Mouse (Mus musculus) MEL (cell line): Measurements from ENCODE around the gene Chrdl2. TPM values are rescaled to one million over a fixed set of nuclear protein-coding genes. Genes with fewer than 3 reads are reported as not detected.
A peak's percentile ranks its signal among the peaks of the same experiment; 100 is the strongest.

Experiments
- DNase-seq: peaks from one replicate; pipeline ENCODE4 v3.0.0; 2011; ENCODE audit warnings: low read depth, low spot score
- H3K27ac ChIP-seq: 2 replicates; pipeline ENCODE4 v1.5.1; 2012; ENCODE audit warnings: low read depth, mild to moderate bottlenecking, control low read depth, low read length, moderate library complexity; ENCODE audit not compliant: control insufficient read depth
- H3K27me3 ChIP-seq, 2 experiments: fragments of 150-350 bp in 1 of 2; sonication (generic) in 1 of 2; 2 replicates each; pipeline ENCODE4 v1.6.1; 2012; ENCODE audit warnings: low read length in 2 of 2, mild to moderate bottlenecking in 2 of 2, improper control_type of control experiment in 1 of 2, moderate library complexity in 1 of 2; ENCODE audit not compliant: insufficient read depth in 2 of 2, control insufficient read depth in 1 of 2
- H3K36me3 ChIP-seq, 2 experiments: 2 replicates each; pipeline ENCODE4 v1.6.1; 2012 to 2014; ENCODE audit warnings: low read length in 2 of 2, improper control_type of control experiment in 1 of 2, inconsistent platforms in 1 of 2, mild to moderate bottlenecking in 1 of 2; ENCODE audit not compliant: insufficient read depth in 2 of 2, control insufficient read depth in 1 of 2
- H3K4me1 ChIP-seq, 2 experiments: fragments of 150-350 bp in 1 of 2; sonication (generic) in 1 of 2; 2 replicates each; pipeline ENCODE4 v1.6.1; 2012; ENCODE audit warnings: low read length in 2 of 2, improper control_type of control experiment in 1 of 2, mild to moderate bottlenecking in 1 of 2; ENCODE audit not compliant: insufficient read depth in 2 of 2, control insufficient read depth in 1 of 2
- H3K4me3 ChIP-seq, 2 experiments: fragments of 150-350 bp in 1 of 2; sonication (generic) in 1 of 2; 2 replicates each; pipeline ENCODE4 v1.5.1; 2012; ENCODE audit warnings: low read depth in 2 of 2, low read length in 2 of 2, mild to moderate bottlenecking in 2 of 2, moderate library complexity in 2 of 2, control low read depth in 1 of 2, improper control_type of control experiment in 1 of 2; ENCODE audit not compliant: control insufficient read depth in 1 of 2, insufficient read depth in 1 of 2
- H3K79me2 ChIP-seq: 2 replicates; pipeline ENCODE4 v1.6.1; 2012; ENCODE audit warnings: mild to moderate bottlenecking, low read length, moderate library complexity; ENCODE audit not compliant: control insufficient read depth, poor library complexity, insufficient read depth
- H3K9ac ChIP-seq: 2 replicates; pipeline ENCODE4 v1.6.1; 2012; ENCODE audit warnings: low read depth, mild to moderate bottlenecking, control low read depth, low read length, moderate library complexity; ENCODE audit not compliant: control insufficient read depth, poor library complexity, severe bottlenecking
- H3K9me3 ChIP-seq: fragments of 150-350 bp; sonication (generic); replicated peaks from 2 replicates; pipeline ENCODE4 v1.6.1; 2012; ENCODE audit warnings: mild to moderate bottlenecking, low read length, improper control_type of control experiment, moderate library complexity; ENCODE audit not compliant: insufficient read depth
- CHD1 ChIP-seq: IDR thresholded peaks from 2 replicates; pipeline ENCODE4 v1.6.1; 2012; ENCODE audit warnings: low read depth, mild to moderate bottlenecking, inconsistent platforms, low read length, improper control_type of control experiment
- CTCF ChIP-seq, 3 experiments: IDR thresholded peaks in 2 of 3; conservative IDR thresholded peaks in 1 of 3; 2 replicates each; pipeline ENCODE4 v1.5.1; 2011 to 2012; ENCODE audit warnings: low read length in 3 of 3, low read depth in 2 of 3, mild to moderate bottlenecking in 2 of 3, improper control_type of control experiment in 1 of 3, inconsistent platforms in 1 of 3, mixed read lengths in 1 of 3, moderate library complexity in 1 of 3; ENCODE audit not compliant: control insufficient read depth in 1 of 3, insufficient read depth in 1 of 3, poor library complexity in 1 of 3, severe bottlenecking in 1 of 3
- E2F4 ChIP-seq: IDR thresholded peaks from 2 replicates; pipeline ENCODE4 v1.6.1; 2011; ENCODE audit warnings: low read depth, low read length, improper control_type of control experiment, borderline replicate concordance
- ETS1 ChIP-seq: IDR thresholded peaks from 2 replicates; pipeline ENCODE4 v1.6.1; 2012; ENCODE audit warnings: low read depth, mild to moderate bottlenecking, inconsistent platforms, low read length, improper control_type of control experiment, moderate library complexity
- GABPA ChIP-seq: IDR thresholded peaks from 2 replicates; pipeline ENCODE4 v1.6.1; 2012; ENCODE audit warnings: low read depth, mild to moderate bottlenecking, inconsistent platforms, low read length, improper control_type of control experiment, moderate library complexity
- GATA1 ChIP-seq: IDR thresholded peaks from 2 replicates; pipeline ENCODE4 v1.6.1; 2011; ENCODE audit warnings: low read depth, low read length, improper control_type of control experiment
- HCFC1 ChIP-seq: IDR thresholded peaks from 2 replicates; pipeline ENCODE4 v1.6.1; 2012; ENCODE audit warnings: low read depth, mild to moderate bottlenecking, inconsistent platforms, low read length, improper control_type of control experiment, moderate library complexity
- KAT2A ChIP-seq: conservative IDR thresholded peaks from 2 replicates; pipeline ENCODE4 v1.6.1; 2012; ENCODE audit warnings: low read depth, low read length, improper control_type of control experiment, inconsistent platforms
- MAFK ChIP-seq: IDR thresholded peaks from 2 replicates; pipeline ENCODE4 v1.6.1; 2011; ENCODE audit warnings: low read depth, mild to moderate bottlenecking, low read length, improper control_type of control experiment, borderline replicate concordance
- MAX ChIP-seq: IDR thresholded peaks from 2 replicates; pipeline ENCODE4 v1.6.1; 2011; ENCODE audit warnings: low read length, improper control_type of control experiment
- MEF2A ChIP-seq: IDR thresholded peaks from 2 replicates; pipeline ENCODE4 v1.6.1; 2014; ENCODE audit warnings: low read depth, mild to moderate bottlenecking, inconsistent platforms, low read length, improper control_type of control experiment; ENCODE audit not compliant: poor library complexity, insufficient replicate concordance, severe bottlenecking; ENCODE audit errors: extremely low read depth
- MYB ChIP-seq: IDR thresholded peaks from 2 replicates; pipeline ENCODE4 v1.6.1; 2011; ENCODE audit warnings: mild to moderate bottlenecking, low read depth, low read length, improper control_type of control experiment
- NRF1 ChIP-seq: IDR thresholded peaks from 2 replicates; pipeline ENCODE4 v1.6.1; 2014; ENCODE audit warnings: low read depth, mild to moderate bottlenecking, inconsistent platforms, low read length, improper control_type of control experiment, moderate library complexity; ENCODE audit not compliant: poor library complexity, insufficient read depth, severe bottlenecking
- POLR2A ChIP-seq, 2 experiments: IDR thresholded peaks; 2 replicates each; pipeline ENCODE4 v1.6.1; 2011 to 2012; ENCODE audit warnings: low read length in 2 of 2, mild to moderate bottlenecking in 2 of 2, control low read depth in 1 of 2, improper control_type of control experiment in 1 of 2, low read depth in 1 of 2, moderate library complexity in 1 of 2; ENCODE audit not compliant: control insufficient read depth in 1 of 2, insufficient read depth in 1 of 2, poor library complexity in 1 of 2
- POLR2AphosphoS2 ChIP-seq: IDR thresholded peaks from 2 replicates; pipeline ENCODE4 v1.6.1; 2011; ENCODE audit warnings: low read length, improper control_type of control experiment
- SIN3A ChIP-seq: IDR thresholded peaks from 2 replicates; pipeline ENCODE4 v1.6.1; 2012; ENCODE audit warnings: low read length, improper control_type of control experiment, inconsistent platforms
- TAL1 ChIP-seq: IDR thresholded peaks from 2 replicates; pipeline ENCODE4 v1.6.1; 2012; ENCODE audit warnings: mild to moderate bottlenecking, inconsistent platforms, low read length, moderate library complexity, mixed read lengths
- TBP ChIP-seq: IDR thresholded peaks from 2 replicates; pipeline ENCODE4 v1.8.0; 2011; ENCODE audit warnings: low read depth, low read length, improper control_type of control experiment
- TCF12 ChIP-seq: IDR thresholded peaks from 2 replicates; pipeline ENCODE4 v1.6.1; 2014; ENCODE audit warnings: low read depth, mild to moderate bottlenecking, inconsistent platforms, low read length, improper control_type of control experiment, moderate library complexity
- ZC3H11A ChIP-seq: IDR thresholded peaks from 2 replicates; pipeline ENCODE4 v1.6.1; 2012; ENCODE audit warnings: low read depth, mild to moderate bottlenecking, inconsistent platforms, low read length, improper control_type of control experiment
- ZKSCAN1 ChIP-seq: IDR thresholded peaks from 2 replicates; pipeline ENCODE4 v1.6.1; 2012; ENCODE audit warnings: low read depth, mild to moderate bottlenecking, inconsistent platforms, low read length, improper control_type of control experiment, moderate library complexity
- ZNF384 ChIP-seq: IDR thresholded peaks from 2 replicates; pipeline ENCODE4 v1.6.1; 2012; ENCODE audit warnings: low read depth, mild to moderate bottlenecking, inconsistent platforms, low read length, improper control_type of control experiment
- polyA plus RNA-seq, 2 experiments: library from polyadenylated mRNA; stranded (reverse) in 1 of 2; unstranded in 1 of 2; fragments of >175 nt in 1 of 2; fragments of >200 nt in 1 of 2; gene quantifications; 2 replicates each; pipeline versions ENCODE4 v1.2.1 to v1.2.4; 2012; ENCODE audit warnings: low replicate concordance in 2 of 2, low read depth in 1 of 2; ENCODE audit not compliant: insufficient read length in 2 of 2, insufficient read depth in 1 of 2, missing spikeins in 1 of 2
- total RNA-seq: library from RNA; depleted of rRNA; stranded (reverse); fragments of 300-350 nt; gene quantifications from 2 replicates; pipeline ENCODE4 v1.2.3, GENCODE M21; 2012

The Chrdl2 gene
- total and polyA plus RNA-seq, 3 experiments: 0.08 TPM; not detected in 2

DNA sequence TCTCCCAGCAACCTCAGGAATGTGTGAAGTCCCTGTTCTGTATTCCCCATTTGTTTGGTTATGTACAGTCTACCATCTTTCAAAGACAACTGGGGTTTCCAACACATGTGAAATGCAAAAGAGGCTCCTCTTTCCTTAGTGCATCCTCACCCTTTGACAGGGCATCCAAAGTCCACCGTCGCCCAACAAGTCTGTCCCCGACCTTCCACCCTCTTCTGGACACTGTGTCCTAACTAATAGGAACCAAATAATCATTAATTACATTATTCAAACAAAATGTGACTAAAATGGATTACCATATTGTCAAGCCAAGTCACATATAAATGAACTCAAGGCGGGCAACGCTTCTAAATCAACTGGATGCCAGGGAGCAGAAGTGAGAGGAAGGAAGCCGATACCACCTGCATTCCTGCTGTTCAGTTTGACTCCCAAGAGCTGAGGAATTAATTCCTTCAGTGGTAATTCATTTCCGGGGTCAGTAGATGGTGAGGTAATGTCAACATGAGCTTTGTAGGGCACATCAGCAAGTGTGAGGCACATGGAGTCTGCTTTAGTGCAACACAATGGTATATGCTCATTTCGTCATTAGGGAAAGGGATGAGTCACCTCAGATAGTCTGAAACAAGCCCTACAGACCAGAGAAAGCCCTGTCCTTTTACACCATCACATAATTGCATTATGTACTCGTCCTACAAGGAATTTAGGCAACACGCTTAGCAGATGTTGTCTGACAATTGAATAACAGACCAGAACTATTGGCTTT lies 31.6 kb upstream of the Chrdl2 start:
- H3K36me3 ChIP-seq: peaks cover 0 to 6% of the 10 kb centered on the region in 2 experiments; a peak in 2 of 4 replicates
- TF ChIP-seq CTCF (IDR thresholded peaks at IDR 0.05 in 2 of 3, conservative IDR thresholded peaks at IDR 0.05 in 1 of 3; ENCODE audit: control insufficient read depth in 1 of 3, insufficient read depth in 1 of 3, low read depth in 2 of 3, low read length in 3 of 3, poor library complexity in 1 of 3, severe bottlenecking in 1 of 3) (no peak), TAL1 (no peak), ZKSCAN1 (no peak), TBP (no peak), CHD1 (no peak), ZC3H11A (no peak), MAFK (no peak)
- DNase-seq: no peak
- H3K4me1 ChIP-seq: peaks cover 0 to 4% of the 10 kb centered on the region in 2 experiments
- H3K9me3 ChIP-seq: no peaks in the 10 kb centered on the region
- H3K27ac ChIP-seq: no peak overlapping the region
- peaks cover 20% of the 10 kb centered on the region for H3K79me2 ChIP-seq
- no peak overlapping the region for H3K4me3 ChIP-seq
- H3K27me3 ChIP-seq: no peaks in the 10 kb centered on the region
- H3K9ac ChIP-seq: no peak overlapping the region

DNA sequence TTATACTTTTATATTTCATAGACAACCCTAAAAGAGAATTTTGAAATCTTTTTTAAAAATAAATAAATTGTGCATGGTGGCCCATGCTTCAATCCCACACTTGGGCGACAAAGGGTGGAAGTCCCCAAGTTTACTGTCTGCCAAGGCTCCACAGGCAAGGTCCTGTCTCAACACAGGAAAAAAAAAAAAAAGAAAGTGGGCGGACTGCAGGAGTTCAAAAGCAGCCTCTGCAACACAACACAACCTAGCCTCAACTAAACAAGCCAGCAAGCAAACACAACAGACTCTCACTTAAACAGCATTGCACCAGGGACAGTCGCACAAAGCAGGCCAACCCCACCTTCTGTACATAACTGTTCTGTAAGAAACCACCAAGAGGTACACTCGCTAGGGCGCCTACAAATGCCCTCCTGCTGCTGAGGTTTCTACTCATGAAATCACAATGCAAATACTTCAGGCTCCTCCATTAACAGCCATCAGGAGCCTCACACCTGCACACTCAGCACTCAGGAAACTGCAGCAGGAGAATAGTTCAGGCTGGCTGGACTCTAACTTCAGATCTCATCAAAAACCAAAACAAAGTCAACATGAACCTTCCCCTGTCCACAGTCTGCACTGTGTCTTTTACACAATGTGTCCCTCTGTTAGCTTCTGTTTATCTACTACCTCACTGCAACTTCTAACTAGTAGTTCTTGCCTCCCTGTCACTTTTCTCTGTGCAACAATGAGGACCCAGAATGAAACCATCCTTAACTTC lies 30.0 kb upstream of the Chrdl2 start:
- Histone ChIP-seq H3K4me3 (no peak overlapping the region), H3K4me1 (peaks cover 0 to 4% of the 10 kb centered on the region in 2 experiments), H3K9ac (no peak overlapping the region), H3K36me3 (peaks cover 0 to 6% of the 10 kb centered on the region in 2 experiments; a peak in 2 of 4 replicates), H3K27ac (no peak overlapping the region), H3K79me2 (peaks cover 26% of the 10 kb centered on the region), H3K27me3 (no peaks in the 10 kb centered on the region)
- no peak for DNase-seq
- TF ChIP-seq ZNF384 (peak; percentile 60), KAT2A (no peak)
- TF ChIP-seq, all 39 proteins: peak for 1
- no peaks in the 10 kb centered on the region for H3K9me3 ChIP-seq

DNA sequence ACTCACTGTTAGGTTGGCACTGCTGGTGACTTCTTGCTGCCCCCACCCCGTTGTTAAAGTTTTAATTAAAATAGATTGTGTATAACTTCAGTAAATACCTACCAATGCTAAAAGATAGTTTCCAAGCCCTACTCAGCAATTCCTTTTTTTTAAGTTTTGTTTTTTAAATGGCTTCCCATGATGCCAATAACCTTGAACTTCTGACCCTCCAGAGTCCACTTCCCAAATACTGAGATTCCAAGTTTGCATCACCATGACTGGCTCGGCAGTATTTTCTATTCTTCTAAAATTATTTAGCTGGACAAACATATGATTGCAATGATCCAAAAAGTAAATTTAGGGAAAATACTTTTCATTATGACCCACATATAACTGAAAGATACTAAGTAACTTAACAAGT lies 27.9 kb upstream of the Chrdl2 start:
- no peak overlapping the region for H3K9ac ChIP-seq
- TF ChIP-seq POLR2AphosphoS2: no peak
- no peak for TF ChIP-seq HCFC1
- TF ChIP-seq KAT2A: no peak
- TF ChIP-seq E2F4: no peak
- TF ChIP-seq MYB: no peak
- TF ChIP-seq SIN3A: no peak
- no peak for TF ChIP-seq TCF12
- TF ChIP-seq MEF2A: no peak
- TF ChIP-seq GATA1: no peak
- no peak for TF ChIP-seq POLR2A (IDR thresholded peaks at IDR 0.05; ENCODE audit: control insufficient read depth in 1 of 2, insufficient read depth in 1 of 2, low read depth in 1 of 2, low read length in 2 of 2, poor library complexity in 1 of 2)
- no peak for TF ChIP-seq MAX
- TF ChIP-seq MAFK: no peak
- TF ChIP-seq ETS1: no peak
- no peak for TF ChIP-seq NRF1
- no peak for TF ChIP-seq GABPA
- H3K9me3 ChIP-seq: no peaks in the 10 kb centered on the region
- DNase-seq: no peak
- H3K4me1 ChIP-seq: peaks cover 0 to 4% of the 10 kb centered on the region in 2 experiments
- H3K27ac ChIP-seq: no peak overlapping the region
- no peak overlapping the region for H3K4me3 ChIP-seq
- H3K36me3 ChIP-seq: peaks cover 0 to 6% of the 10 kb centered on the region in 2 experiments; a peak in 2 of 4 replicates
- H3K79me2 ChIP-seq: peaks cover 26% of the 10 kb centered on the region
- no peaks in the 10 kb centered on the region for H3K27me3 ChIP-seq
